Mouse (Mus musculus): ENCODE results near the gene Rhoq. TPM values are rescaled to one million over a fixed set of nuclear protein-coding genes. Genes with fewer than 3 reads are reported as not detected.

Rhoq gene
- 100 to 1,000 TPM; 163 to 166 TPM for total RNA-seq (2021)
- long read RNA-seq, experiment 1, full-length matches to known transcripts: 184 of 244 reads
- long read RNA-seq, experiment 1, partial matches to known transcripts: 46 of 244 reads
- long read RNA-seq, experiment 1, other reads (novel, unspliced or antisense): 14 of 244 reads
- long read RNA-seq, experiment 2, full-length matches to known transcripts: 101 of 138 reads
- long read RNA-seq, experiment 2, partial matches to known transcripts: 26 of 138 reads
- long read RNA-seq, experiment 2, other reads (novel, unspliced or antisense): 11 of 138 reads

GRCm38 (mm10) chr17:86962894-86963585 is at the start of gene Rhoq:
Gene Rhoq, plus strand, starts transcription at chr17:86963082.
- peak; percentile 89 for DNase-seq (ENCODE audit: low spot score)

GRCm38 (mm10) chr17:86915540-86915939 is 47.3 kb upstream of the Rhoq start:
- no peak for DNase-seq (ENCODE audit: low spot score)

- DNase-seq (ENCODE audit: low spot score): no peak
Observed at GRCm38 (mm10) chr17:86917048-86917447, 45.8 kb upstream of the Rhoq start, which contains the start of gene Tmem247. Gene Tmem247, plus strand, starts transcription at chr17:86917348.

GRCm38 (mm10) chr17:86918786-86919185 is 44.1 kb upstream of the Rhoq start:
- peak; percentile 61 for DNase-seq (ENCODE audit: low spot score)

GRCm38 (mm10) chr17:86919729-86920128 is 43.2 kb upstream of the Rhoq start:
- peak; percentile 18 for DNase-seq (ENCODE audit: low spot score)

DNA sequence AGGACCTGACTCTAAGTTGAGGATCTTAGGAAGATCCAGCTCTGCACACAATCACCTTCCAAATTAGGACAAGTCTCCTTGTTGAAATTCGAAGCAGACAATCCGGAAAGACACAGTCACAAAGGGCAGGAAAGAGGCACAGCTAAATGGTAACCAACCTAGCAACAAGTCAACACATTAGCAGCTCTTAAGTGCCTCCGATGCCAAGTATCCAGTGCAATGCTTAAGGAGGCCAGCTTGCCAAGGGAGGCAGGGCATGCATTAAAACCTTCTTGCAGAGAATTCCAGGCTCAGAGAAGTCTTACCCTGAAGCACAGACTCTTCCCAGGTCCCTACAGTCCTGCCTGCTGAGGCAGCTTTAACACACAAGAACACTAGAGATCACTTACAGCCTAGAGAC is 38.2 kb upstream of the Rhoq start:
- DNase-seq (ENCODE audit: low spot score): no peak

DNA sequence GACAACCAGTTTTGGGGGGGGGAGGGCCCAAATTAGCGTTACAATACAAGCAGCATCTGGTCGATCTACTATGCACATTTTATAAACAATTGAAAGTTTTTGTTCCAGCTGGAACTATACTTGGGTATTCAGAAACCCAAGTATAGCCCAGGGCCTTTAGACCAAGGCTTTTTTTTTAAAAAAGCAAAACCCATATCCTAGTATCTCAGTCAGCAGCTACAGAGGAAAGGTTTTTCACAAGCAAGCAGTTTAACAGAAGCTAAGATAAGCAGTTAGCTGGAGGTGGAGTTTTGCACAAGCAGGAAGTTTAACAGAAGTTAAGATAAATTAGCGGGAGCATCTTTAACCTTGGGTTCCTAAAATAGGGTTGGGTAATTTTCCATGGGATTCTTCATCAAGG is 36.0 kb upstream of the Rhoq start:
- no peak for DNase-seq (ENCODE audit: low spot score)

DNA sequence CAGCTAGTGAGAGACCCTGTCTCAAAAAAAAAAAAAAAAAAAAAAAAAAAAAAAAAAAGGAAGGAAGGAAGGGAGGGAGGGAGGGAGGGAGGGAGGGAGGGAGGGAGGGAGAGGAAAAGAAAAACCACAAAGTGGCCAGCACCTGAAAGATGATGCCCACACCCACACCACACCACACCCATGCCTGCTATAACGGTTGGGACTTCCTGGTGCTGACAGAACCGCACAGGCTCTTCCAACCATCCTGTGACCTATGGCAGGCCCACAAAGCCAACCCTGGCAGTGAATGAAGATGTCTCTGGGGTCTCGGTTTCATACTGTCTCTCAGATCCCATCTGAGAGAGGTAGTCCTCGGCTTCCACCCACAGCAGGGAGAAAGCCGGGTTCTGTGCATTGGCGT is 33.5 kb upstream of the Rhoq start:
- no peak for DNase-seq (ENCODE audit: low spot score)

DNA sequence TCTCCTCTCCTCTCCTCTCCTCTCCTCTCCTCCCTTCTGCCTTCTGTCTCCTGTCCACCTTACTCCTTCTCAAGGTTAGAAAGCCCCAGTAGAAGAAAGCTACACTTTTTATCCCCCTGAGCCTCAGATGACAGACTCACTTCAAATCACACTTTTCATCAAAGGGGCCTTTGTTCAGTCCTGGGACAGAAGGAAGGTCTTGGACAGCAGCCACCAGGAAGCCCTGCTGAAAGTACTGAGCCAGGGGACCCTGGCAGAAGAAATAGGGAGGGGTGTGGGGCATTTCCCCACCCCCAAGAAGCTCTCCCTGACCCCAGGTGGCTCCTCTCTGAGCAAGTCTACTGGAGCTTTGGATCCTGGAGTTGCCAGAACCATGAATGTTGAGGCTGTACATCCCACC is 32.9 kb upstream of the Rhoq start:
- DNase-seq (ENCODE audit: low spot score): no peak

GRCm38 (mm10) chr17:86932896-86933295 is 30.0 kb upstream of the Rhoq start:
- DNase-seq (ENCODE audit: low spot score): no peak

GRCm38 (mm10) chr17:86937064-86937463 is 25.8 kb upstream of the Rhoq start:
- DNase-seq (ENCODE audit: low spot score): no peak

DNA sequence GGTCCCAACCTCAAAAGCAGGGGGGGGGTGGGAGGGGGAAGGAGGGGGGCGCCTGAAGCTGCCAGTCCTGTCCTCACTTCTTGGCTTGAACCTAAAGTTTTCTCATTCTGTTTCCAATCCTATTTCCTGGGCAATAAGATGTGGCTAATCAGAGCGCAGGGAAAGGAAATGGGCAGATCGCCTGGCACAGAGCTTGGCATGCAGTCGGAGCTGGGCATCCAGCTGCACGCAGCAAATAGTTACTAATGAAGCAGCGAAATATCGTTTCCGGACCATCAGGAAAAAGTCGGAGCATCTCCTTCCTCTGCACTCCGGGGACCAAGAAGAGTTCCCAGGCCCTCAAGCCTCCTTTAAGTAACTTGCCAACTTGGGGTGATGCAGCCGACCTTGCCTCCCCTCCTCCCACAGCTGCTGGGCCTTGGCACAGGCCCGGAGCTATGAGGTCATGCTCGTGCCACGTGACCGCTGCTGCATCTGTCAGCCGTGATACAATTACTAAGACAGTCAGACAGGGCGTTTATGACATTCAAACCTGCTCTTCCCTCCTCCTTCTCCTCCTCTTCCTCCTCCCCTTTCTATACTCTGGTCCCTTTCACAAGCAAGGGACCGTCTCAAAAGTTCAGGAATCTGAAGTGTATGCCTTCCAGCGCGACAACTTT is 25.3 kb upstream of the Rhoq start:
- DNase-seq (ENCODE audit: low spot score): peak; percentile 87

DNA sequence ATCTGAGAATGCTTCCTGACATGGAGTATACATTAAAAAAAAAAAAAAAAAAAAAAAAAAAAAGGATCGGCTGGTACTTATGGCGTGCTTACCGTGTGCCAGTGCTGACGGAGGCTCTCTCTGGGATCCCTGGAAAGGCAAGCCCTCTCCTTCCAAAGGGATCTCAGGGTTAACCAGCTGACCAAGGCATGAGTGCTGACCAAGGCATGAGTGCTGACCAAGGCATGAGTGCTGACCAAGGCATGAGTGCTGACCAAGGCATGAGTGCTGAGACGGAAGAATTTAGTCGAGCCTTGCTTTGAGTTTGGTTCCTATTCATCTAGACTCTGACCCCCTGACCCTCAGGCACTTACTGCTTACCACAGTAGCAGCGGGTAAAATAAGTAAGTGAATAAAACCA is 24.2 kb upstream of the Rhoq start:
- DNase-seq (ENCODE audit: low spot score): no peak

DNA sequence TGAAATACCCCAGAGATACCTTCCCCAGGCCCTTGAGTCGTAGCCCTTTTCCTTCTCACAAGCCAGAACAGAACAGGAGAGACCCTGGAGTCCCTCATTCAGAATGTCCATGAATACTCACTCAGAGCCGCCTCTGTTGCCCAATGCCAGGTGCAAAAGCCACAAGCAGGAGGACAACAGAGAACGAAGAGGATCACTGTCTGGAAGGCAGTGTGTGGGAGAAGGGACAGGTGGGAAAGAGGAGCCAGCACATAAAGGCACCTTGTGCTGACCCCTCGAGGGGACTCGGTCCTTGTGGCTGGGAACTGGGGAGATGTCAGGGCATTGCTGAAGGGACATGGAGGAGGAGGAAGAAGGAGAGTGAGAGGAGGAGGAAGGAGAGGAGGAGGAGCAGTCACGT is 20.8 kb upstream of the Rhoq start:
- DNase-seq (ENCODE audit: low spot score): no peak

- DNase-seq (ENCODE audit: low spot score): no peak
Observed at GRCm38 (mm10) chr17:86943158-86943557, 19.7 kb upstream of the Rhoq start.

GRCm38 (mm10) chr17:86946078-86946477 is 16.8 kb upstream of the Rhoq start:
- no peak for DNase-seq (ENCODE audit: low spot score)

- peak; percentile 50 for DNase-seq (ENCODE audit: low spot score)
Observed at GRCm38 (mm10) chr17:86947840-86948796, 14.8 kb upstream of the Rhoq start, which contains the start of gene Atp6v1e2. Gene Atp6v1e2, minus strand, starts transcription at chr17:86947897.

GRCm38 (mm10) chr17:86948801-86949200 is 14.1 kb upstream of the Rhoq start:
- DNase-seq (ENCODE audit: low spot score): peak; percentile 69

- DNase-seq (ENCODE audit: low spot score): no peak
Observed at GRCm38 (mm10) chr17:86957239-86957638, 5.6 kb upstream of the Rhoq start.

- no peak for DNase-seq (ENCODE audit: low spot score)
Observed at GRCm38 (mm10) chr17:86957968-86958367, 4.9 kb upstream of the Rhoq start.

DNA sequence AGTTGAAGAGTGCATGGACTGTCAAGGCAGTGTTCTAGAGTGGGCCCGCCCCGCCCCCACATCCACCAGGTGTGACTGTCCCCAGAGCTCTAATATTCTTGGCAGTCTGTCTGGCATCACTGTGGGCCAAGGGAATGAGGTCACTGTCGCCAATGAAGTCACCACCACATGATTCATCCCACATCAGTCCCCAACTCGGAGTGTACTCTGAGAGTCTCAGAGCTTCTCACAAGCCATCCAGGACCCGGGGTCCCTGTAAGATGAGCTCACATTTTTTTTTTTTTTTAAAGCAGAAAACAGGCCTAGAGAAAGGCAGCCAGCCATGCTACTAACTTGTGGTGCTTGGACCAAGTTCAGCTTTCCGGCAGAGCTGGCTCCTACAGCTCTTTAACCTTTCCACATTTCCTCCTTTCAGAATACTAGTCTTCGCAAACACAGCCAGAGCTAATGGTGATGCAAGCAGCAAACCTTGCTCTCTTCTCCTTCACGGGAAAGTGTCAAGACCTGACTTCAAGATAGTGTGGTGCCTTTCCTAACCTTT is 1.5 kb upstream of the Rhoq start:
- peak; percentile 78 for DNase-seq (ENCODE audit: low spot score)
